Mouse (Mus musculus) testis, adult 2 months (tissue): ENCODE measurements around the gene Robo4. TPM values are rescaled to one million over a fixed set of nuclear protein-coding genes. Genes with fewer than 3 reads are reported as not detected.

ENCODE experiments used
- H3K27ac ChIP-seq: fragments of 200-500 bp; 2 replicates; pipeline ENCODE4 v1.5.1; 2012; ENCODE audit warnings: low read depth, low read length; ENCODE audit not compliant: control insufficient read depth, insufficient read depth
- H3K27me3 ChIP-seq: fragments of 200-500 bp; 2 replicates; pipeline ENCODE4 v1.6.1; 2012; ENCODE audit warnings: mild to moderate bottlenecking, low read length, moderate library complexity; ENCODE audit not compliant: control insufficient read depth, insufficient read depth
- H3K36me3 ChIP-seq: fragments of 200-500 bp; 2 replicates; pipeline ENCODE4 v1.6.1; 2012; ENCODE audit warnings: mild to moderate bottlenecking, low read length; ENCODE audit not compliant: control insufficient read depth, insufficient read depth
- H3K4me1 ChIP-seq: fragments of 200-500 bp; 2 replicates; pipeline ENCODE4 v1.6.1; 2012; ENCODE audit warnings: low read length; ENCODE audit not compliant: control insufficient read depth, insufficient read depth
- H3K4me3 ChIP-seq: fragments of 200-500 bp; 2 replicates; pipeline ENCODE4 v1.5.1; 2012; ENCODE audit warnings: low read depth, mild to moderate bottlenecking, low read length, moderate library complexity, mixed read lengths; ENCODE audit not compliant: control insufficient read depth
- CTCF ChIP-seq: fragments of 200-500 bp; IDR thresholded peaks from 2 replicates; pipeline ENCODE4 v1.5.1; 2012; ENCODE audit warnings: low read depth, mild to moderate bottlenecking, inconsistent platforms, low read length, moderate library complexity; ENCODE audit not compliant: control insufficient read depth, insufficient read depth, insufficient replicate concordance
- POLR2A ChIP-seq: fragments of 200-500 bp; IDR thresholded peaks from 2 replicates; pipeline ENCODE4 v1.6.1; 2012; ENCODE audit warnings: low read depth, mild to moderate bottlenecking, inconsistent platforms, low read length, moderate library complexity; ENCODE audit not compliant: control insufficient read depth
- polyA plus RNA-seq: library from polyadenylated mRNA; depleted of rRNA; stranded (reverse); fragments of >200 nt; gene quantifications from 2 replicates; pipeline ENCODE4 v1.2.3, GENCODE M21; 2012; rRNA removed

Robo4 gene
- polyA plus RNA-seq, 1 experiment, result 1.0 TPM

- Histone ChIP-seq H3K27me3 (no peaks in the 10 kb centered on the region), H3K4me3 (no peak overlapping the region), H3K4me1 (peaks cover 9% of the 10 kb centered on the region), H3K27ac (no peak overlapping the region), H3K36me3 (no peaks in the 10 kb centered on the region)
- TF ChIP-seq CTCF (no peak), POLR2A (no peak)
Measured at GRCm38 (mm10) chr9:37462764-37463163, 61.1 kb downstream of the Robo4 start.

Other genes with a start within 250 kb of the Robo4 start
- 5.5 and 6.2 TPM in 2 replicates for gene Tmem218, start 193.7 kb upstream of the Robo4 start, polyA plus RNA-seq
- 4.9 and 5.4 TPM in 2 replicates for gene Slc37a2, start 146.2 kb upstream of the Robo4 start, polyA plus RNA-seq
- 3.4 and 4.6 TPM in 2 replicates for gene Ccdc15, start 53.5 kb upstream of the Robo4 start, polyA plus RNA-seq
- gene Hepacam, start 34.5 kb upstream of the Robo4 start, polyA plus RNA-seq, result 21.3 and 26.5 TPM in 2 replicates
- gene Robo3, start 31.3 kb downstream of the Robo4 start, polyA plus RNA-seq, result 1.0 and 1.4 TPM in 2 replicates
- 10.5 and 16.6 TPM in 2 replicates for gene Msantd2, start 87.4 kb downstream of the Robo4 start, polyA plus RNA-seq
- 3.0 and 3.1 TPM in 2 replicates for gene Esam, start 126.2 kb downstream of the Robo4 start, polyA plus RNA-seq
- 0.60 and 0.89 TPM in 2 replicates for gene Vsig2, start 137.4 kb downstream of the Robo4 start, polyA plus RNA-seq
- 25.1 and 29.4 TPM in 2 replicates for gene Nrgn, start 151.0 kb downstream of the Robo4 start, polyA plus RNA-seq
- gene Siae, start 153.8 kb downstream of the Robo4 start, polyA plus RNA-seq, result 9.6 and 11.9 TPM in 2 replicates
- 547 and 582 TPM in 2 replicates for gene Spa17, start 211.8 kb downstream of the Robo4 start, polyA plus RNA-seq